Mouse (Mus musculus) gastrocnemius, postnatal 36 days (tissue): ENCODE data around the gene Ptrh2. TPM values are rescaled to one million over a fixed set of nuclear protein-coding genes. Genes with fewer than 3 reads are reported as not detected.
"Not testable (repeated sequence)": the region's sequence is repeated elsewhere in the genome, so short reads cannot be mapped to it uniquely, and the experiment has no call there.

Experiments used
- DNase-seq, 2 experiments: peaks; one replicate each; pipeline ENCODE4 v3.0.0; 2022
- intact Hi-C: fragments of 180-260 bp; cut with DNase I; formaldehyde crosslinking; loops from one replicate; pipeline ENCODE4 v1.15.1; 2025
- total RNA-seq, 2 experiments: library from RNA; stranded (reverse); gene quantifications; 2 replicates each; pipeline ENCODE4 v1.2.3; 2021

Gene Ptrh2
- total RNA-seq, 2 experiments from 2014 or later, result 5.1 to 6.1 TPM

GRCm38 (mm10) chr11:86719390-86719789 lies 35.6 kb downstream of the Ptrh2 start:
- intact Hi-C loops, result loop anchor here (5.0 kb wide), 1 partner anchor 38 kb away; the partner anchor contains the start of gene Cltc
- no peak for DNase-seq

DNA sequence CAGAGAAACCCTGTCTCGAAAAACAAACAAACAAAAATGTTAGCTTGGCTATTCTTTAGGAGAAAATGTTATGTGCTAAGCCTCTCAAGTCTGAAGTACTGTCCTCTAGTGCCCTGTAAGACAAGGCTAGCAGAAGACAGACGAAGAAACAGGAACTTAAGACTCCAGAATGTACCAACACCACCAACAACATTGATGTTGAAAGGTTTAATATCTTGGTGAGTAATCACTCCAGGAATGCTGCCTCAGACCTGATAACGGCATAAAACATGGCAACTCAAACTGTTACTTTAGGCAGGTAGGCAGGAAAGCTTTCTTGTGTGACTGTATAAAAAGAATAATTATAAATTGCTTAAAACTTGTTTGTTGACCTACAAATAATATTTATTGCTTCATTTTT lies 40.2 kb downstream of the Ptrh2 start:
- intact Hi-C loops, result no loop called here
- DNase-seq, result no peak

GRCm38 (mm10) chr11:86724982-86725381 lies 41.2 kb downstream of the Ptrh2 start:
- DNase-seq, result no peak
- intact Hi-C loops, result no loop called here

GRCm38 (mm10) chr11:86725607-86726006 lies 41.8 kb downstream of the Ptrh2 start:
- DNase-seq, result no peak
- intact Hi-C loops, result no loop called here

- intact Hi-C loops, result no loop called here
- no peak for DNase-seq
Measured at GRCm38 (mm10) chr11:86731443-86731842, 47.7 kb downstream of the Ptrh2 start.

DNA sequence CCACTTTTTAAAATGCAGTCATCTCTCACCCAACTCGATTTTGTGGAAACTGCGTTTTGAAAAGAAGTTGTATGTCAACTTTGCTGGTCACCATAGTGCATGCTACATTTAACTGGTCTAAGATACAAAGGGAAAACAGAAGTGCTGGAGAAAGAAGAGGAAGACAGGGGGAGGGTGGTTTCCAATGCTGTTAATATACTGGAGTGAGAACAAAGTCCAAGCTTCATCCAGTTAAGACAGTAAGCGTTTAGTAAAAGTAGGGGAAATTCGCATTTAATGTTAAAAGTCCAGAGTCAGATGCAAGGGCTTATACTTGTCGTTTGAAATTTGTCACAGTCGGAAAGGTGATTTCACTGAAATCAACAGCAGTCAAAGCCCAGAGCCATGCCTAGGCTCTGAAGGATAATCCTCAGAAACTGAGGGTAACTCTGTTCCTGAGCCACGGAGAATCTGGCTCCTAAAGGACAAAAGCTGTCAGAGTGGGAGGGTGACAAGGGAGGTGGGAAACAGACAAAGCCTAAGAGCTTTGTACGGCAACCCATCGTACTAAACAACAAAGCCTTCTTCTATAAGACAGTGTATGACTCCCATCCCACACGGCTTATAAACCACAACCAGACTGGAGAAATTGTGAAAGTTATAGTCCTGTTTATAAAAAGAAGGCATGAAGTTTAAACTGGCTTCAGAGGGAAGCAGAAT lies 50.6 kb downstream of the Ptrh2 start:
- intact Hi-C loops, result no loop called here
- DNase-seq, result no peak

DNA sequence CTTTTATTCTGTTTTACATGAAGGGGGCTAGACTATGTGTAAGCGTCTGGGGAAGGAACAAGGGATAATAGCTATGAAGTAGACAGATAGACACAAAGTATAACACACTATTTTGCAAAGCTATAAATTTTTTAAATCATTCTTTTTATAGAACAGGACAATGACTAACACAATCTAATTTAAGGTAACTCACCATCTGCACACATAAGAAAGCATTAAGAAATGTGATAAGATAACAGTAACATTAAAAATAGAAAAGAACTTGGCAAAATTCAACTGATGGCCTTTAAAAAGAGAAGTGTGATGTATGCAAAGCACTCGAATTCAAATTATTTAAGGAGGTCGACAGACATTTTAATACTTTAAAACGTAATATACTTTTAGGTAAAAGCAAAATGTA lies 51.2 kb downstream of the Ptrh2 start:
- intact Hi-C loops, result no loop called here
- DNase-seq, result no peak

DNA sequence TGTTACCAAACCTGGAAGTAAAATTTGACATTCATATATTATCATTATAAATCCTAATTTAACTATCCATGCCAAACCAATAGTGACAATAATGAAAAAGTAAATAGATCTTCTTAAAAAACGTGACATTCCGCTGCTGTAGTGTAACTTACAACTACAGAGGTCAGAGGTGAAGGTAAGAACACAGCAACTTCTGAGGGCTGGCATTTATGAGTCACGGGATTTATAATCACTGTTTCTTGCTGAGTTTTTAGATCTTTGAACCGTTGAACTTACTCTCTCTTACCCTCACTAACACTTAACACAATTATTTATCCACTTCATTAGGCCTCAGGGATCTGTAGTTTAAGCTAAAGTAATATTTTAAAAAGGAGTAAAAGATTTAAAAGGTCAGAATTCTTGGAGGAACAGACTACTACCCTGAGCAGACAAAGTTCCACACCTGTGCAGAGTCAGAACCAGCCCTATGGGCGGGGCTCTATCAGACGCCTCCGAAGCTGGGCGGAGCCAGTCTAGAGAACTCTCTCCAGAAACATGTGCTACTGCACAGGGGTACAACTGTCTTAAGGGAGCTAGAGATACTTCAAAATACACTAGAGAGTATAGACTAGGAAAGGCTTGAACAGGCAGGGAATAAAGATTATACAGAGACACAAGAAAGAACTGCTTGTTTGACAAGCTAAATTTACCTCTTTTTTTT lies 53.7 kb downstream of the Ptrh2 start:
- intact Hi-C loops, result no loop called here

DNA sequence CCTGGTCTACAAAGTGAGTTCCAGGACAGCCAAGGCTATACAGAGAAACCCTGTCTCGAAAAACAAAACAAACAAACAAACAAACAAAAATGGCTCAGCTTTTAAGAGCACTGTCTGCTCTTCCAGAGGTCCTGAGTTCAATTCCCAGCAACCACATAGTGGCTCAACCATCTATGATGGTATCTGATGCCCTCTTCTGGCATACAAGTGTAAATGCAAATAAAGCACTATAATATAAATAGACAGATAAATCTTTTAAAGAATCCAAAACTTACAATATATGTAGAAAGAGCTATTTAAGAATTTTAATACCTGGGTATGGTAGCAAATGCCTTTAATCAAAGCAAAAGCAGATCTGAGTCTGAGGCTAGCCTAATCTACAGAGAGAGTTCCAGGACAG lies 54.5 kb downstream of the Ptrh2 start:
- DNase-seq, intact Hi-C loops: not testable (repeated sequence)

More for the DNA sequence above, 53.7 kb downstream of the Ptrh2 start:
- no peak for DNase-seq

GRCm38 (mm10) chr11:86738956-86739355 lies 55.2 kb downstream of the Ptrh2 start:
- no peak for DNase-seq
- intact Hi-C loops, result no loop called here

DNA sequence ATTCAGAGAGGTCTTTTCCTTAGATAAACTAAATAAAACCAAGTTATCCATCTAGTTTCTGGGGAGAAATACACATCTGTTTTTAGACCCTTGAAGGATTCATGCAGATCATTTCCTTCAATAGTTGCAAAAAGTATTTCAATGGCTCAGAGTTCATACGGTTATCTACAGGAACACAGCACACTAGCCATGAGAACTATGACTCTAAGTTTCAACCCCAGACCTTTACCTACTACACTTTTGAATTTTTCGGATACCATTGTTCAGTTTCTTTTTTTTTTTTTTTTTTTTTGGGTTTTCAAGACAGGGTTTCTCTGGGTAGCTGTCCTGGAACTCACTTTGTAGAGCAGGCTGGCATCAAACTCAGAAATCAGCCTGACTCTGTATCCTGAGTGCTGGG lies 55.7 kb downstream of the Ptrh2 start:
- intact Hi-C loops, result no loop called here
- no peak for DNase-seq

DNA sequence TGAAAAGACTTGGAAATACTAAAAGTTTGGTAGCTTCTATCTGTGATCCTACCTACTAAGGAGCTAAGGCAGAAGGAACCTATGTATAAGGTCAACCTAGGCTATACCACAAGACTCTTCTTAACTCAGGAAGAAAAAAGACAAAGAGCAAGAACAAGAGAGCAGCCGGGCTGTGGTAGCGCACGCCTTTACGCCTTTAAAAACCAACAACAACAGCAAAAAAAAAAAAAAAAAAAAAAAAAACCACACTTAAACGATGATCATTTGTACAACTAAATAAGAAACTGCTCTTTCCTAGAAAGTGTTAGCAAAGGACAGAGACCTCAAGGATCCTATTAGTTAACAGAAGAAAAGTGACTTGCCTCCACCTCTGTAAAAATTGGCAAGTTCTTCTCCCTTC lies 57.7 kb downstream of the Ptrh2 start:
- intact Hi-C loops, result no loop called here
- no peak for DNase-seq

Other genes with a start within 250 kb of the Ptrh2 start
- 10 to 100 TPM; 39.5 to 42.6 TPM for gene Rnft1, start 199.3 kb upstream of the Ptrh2 start, total RNA-seq
- 10 to 100 TPM; 19.4 to 22.6 TPM for gene Rps6kb1, start 139.2 kb upstream of the Ptrh2 start, total RNA-seq
- 1 to 10 TPM; 5.5 to 6.5 TPM for gene Tubd1, start 139.0 kb upstream of the Ptrh2 start, total RNA-seq
- 10 to 100 TPM; 75.0 to 79.6 TPM for gene Vmp1, start 149 bp upstream of the Ptrh2 start, total RNA-seq
- gene Cltc, start 73.6 kb downstream of the Ptrh2 start, total RNA-seq, result 100 to 1,000 TPM in 1 of 2 experiments, 10 to 100 TPM in 1; 94.8 to 111 TPM
- gene Dhx40, start 123.8 kb downstream of the Ptrh2 start, total RNA-seq, result 10 to 100 TPM; 11.2 to 12.7 TPM